Mouse (Mus musculus): ENCODE results near the gene Sorbs2. TPM values are rescaled to one million over a fixed set of nuclear protein-coding genes. Genes with fewer than 3 reads are reported as not detected.

Gene Sorbs2
- polyA plus RNA-seq, 1 experiment from 2014 or later = 24.8 TPM

GRCm38 (mm10) chr8:45766138-45766537, 258.6 kb downstream of the Sorbs2 start:
- Histone ChIP-seq H3K4me1 (peaks cover 4% of the 10 kb centered on the region; the same call in 1 of the 2 replicates), H3K9me3 (no peaks in the 10 kb centered on the region), H3K4me2 (no peak overlapping the region), H3K36me3 (no peaks in the 10 kb centered on the region), H3K9ac (no peak overlapping the region), H3K4me3 (no peak overlapping the region), H3K27ac (no peak overlapping the region), H3K27me3 (no peaks in the 10 kb centered on the region)
- 77% methylated on average over 11 of the region's 11 CpGs for WGBS
- no peak for ATAC-seq (ENCODE audit: borderline replicate concordance, extremely low read depth, low FRiP score, low TSS enrichment)

GRCm38 (mm10) chr8:45774841-45775240, 267.3 kb downstream of the Sorbs2 start:
- Histone ChIP-seq H3K4me2 (no peak overlapping the region), H3K4me3 (no peak overlapping the region), H3K36me3 (no peaks in the 10 kb centered on the region), H3K27ac (no peak overlapping the region), H3K9me3 (no peaks in the 10 kb centered on the region), H3K27me3 (no peaks in the 10 kb centered on the region), H3K9ac (no peak overlapping the region), H3K4me1 (no peaks in the 10 kb centered on the region)
- WGBS = 88% methylated on average over 5 of the region's 5 CpGs
- no peak for ATAC-seq (ENCODE audit: borderline replicate concordance, extremely low read depth, low FRiP score, low TSS enrichment)

- no peak overlapping the region for H3K9ac ChIP-seq
- ATAC-seq (ENCODE audit: borderline replicate concordance, extremely low read depth, low FRiP score, low TSS enrichment) = no peak
- H3K4me1 ChIP-seq = no peaks in the 10 kb centered on the region
- no peak overlapping the region for H3K27ac ChIP-seq
- H3K9me3 ChIP-seq = no peaks in the 10 kb centered on the region
- H3K27me3 ChIP-seq = no peaks in the 10 kb centered on the region
- H3K4me3 ChIP-seq = no peak overlapping the region
- WGBS = 90% methylated on average over 7 of the region's 7 CpGs
- no peak overlapping the region for H3K4me2 ChIP-seq
- no peaks in the 10 kb centered on the region for H3K36me3 ChIP-seq
These were observed 267.9 kb downstream of the Sorbs2 start for GRCm38 (mm10) chr8:45775481-45775880.

- no peaks in the 10 kb centered on the region for H3K4me1 ChIP-seq
- ATAC-seq (ENCODE audit: borderline replicate concordance, extremely low read depth, low FRiP score, low TSS enrichment) = no peak
- no peaks in the 10 kb centered on the region for H3K36me3 ChIP-seq
- no peaks in the 10 kb centered on the region for H3K9me3 ChIP-seq
- no peak overlapping the region for H3K4me2 ChIP-seq
- H3K27ac ChIP-seq = no peak overlapping the region
- WGBS = 80% methylated on average over 9 of the region's 9 CpGs
- no peak overlapping the region for H3K9ac ChIP-seq
- H3K27me3 ChIP-seq = no peaks in the 10 kb centered on the region
- no peak overlapping the region for H3K4me3 ChIP-seq
These were observed 268.8 kb downstream of the Sorbs2 start for GRCm38 (mm10) chr8:45776366-45776765.

- Histone ChIP-seq H3K27me3 (no peaks in the 10 kb centered on the region), H3K36me3 (no peaks in the 10 kb centered on the region), H3K9ac (no peak overlapping the region), H3K9me3 (no peaks in the 10 kb centered on the region), H3K4me3 (no peak overlapping the region), H3K4me1 (no peaks in the 10 kb centered on the region), H3K27ac (no peak overlapping the region), H3K4me2 (no peak overlapping the region)
- no peak for ATAC-seq (ENCODE audit: borderline replicate concordance, extremely low read depth, low FRiP score, low TSS enrichment)
- WGBS = 94% methylated on average over 7 of the region's 7 CpGs
These were observed 269.4 kb downstream of the Sorbs2 start for GRCm38 (mm10) chr8:45776977-45777376.

- Histone ChIP-seq H3K4me3 (no peak overlapping the region), H3K27ac (no peak overlapping the region), H3K27me3 (no peaks in the 10 kb centered on the region), H3K4me1 (no peaks in the 10 kb centered on the region), H3K9me3 (no peaks in the 10 kb centered on the region), H3K36me3 (no peaks in the 10 kb centered on the region), H3K9ac (no peak overlapping the region), H3K4me2 (no peak overlapping the region)
- ATAC-seq (ENCODE audit: borderline replicate concordance, extremely low read depth, low FRiP score, low TSS enrichment) = no peak
- 39% methylated on average over 4 of the region's 4 CpGs for WGBS
These were observed 273.0 kb downstream of the Sorbs2 start for GRCm38 (mm10) chr8:45780585-45780984.

- no peaks in the 10 kb centered on the region for H3K36me3 ChIP-seq
- no peak overlapping the region for H3K4me2 ChIP-seq
- H3K4me3 ChIP-seq = no peak overlapping the region
- H3K4me1 ChIP-seq = no peaks in the 10 kb centered on the region
- 84% methylated on average over 3 of the region's 3 CpGs for WGBS
- H3K27ac ChIP-seq = no peak overlapping the region
- no peaks in the 10 kb centered on the region for H3K27me3 ChIP-seq
- ATAC-seq (ENCODE audit: borderline replicate concordance, extremely low read depth, low FRiP score, low TSS enrichment) = no peak
- no peaks in the 10 kb centered on the region for H3K9me3 ChIP-seq
- no peak overlapping the region for H3K9ac ChIP-seq
These were observed 281.0 kb downstream of the Sorbs2 start for GRCm38 (mm10) chr8:45788610-45789009.

- Histone ChIP-seq H3K9me3 (no peaks in the 10 kb centered on the region), H3K9ac (no peak overlapping the region), H3K27me3 (no peaks in the 10 kb centered on the region), H3K27ac (no peak overlapping the region), H3K36me3 (no peaks in the 10 kb centered on the region), H3K4me2 (no peak overlapping the region), H3K4me1 (no peaks in the 10 kb centered on the region), H3K4me3 (no peak overlapping the region)
- no peak for ATAC-seq (ENCODE audit: borderline replicate concordance, extremely low read depth, low FRiP score, low TSS enrichment)
- WGBS = 85% methylated on average over 14 of the region's 14 CpGs
These were observed 287.3 kb downstream of the Sorbs2 start for GRCm38 (mm10) chr8:45794847-45795246.

GRCm38 (mm10) chr8:45796331-45796740, 288.7 kb downstream of the Sorbs2 start:
- Histone ChIP-seq H3K9ac (no peak overlapping the region), H3K4me2 (peak overlapping the region; percentile 45), H3K27me3 (no peaks in the 10 kb centered on the region), H3K36me3 (no peaks in the 10 kb centered on the region), H3K4me3 (no peak overlapping the region), H3K9me3 (no peaks in the 10 kb centered on the region), H3K27ac (no peak overlapping the region), H3K4me1 (no peaks in the 10 kb centered on the region)
- peak; percentile 35; the same call in 1 of the 2 replicates for ATAC-seq (ENCODE audit: borderline replicate concordance, extremely low read depth, low FRiP score, low TSS enrichment)
- 50% methylated on average over 11 of the region's 11 CpGs for WGBS

- Histone ChIP-seq H3K4me2 (no peak overlapping the region), H3K27me3 (no peaks in the 10 kb centered on the region), H3K9me3 (no peaks in the 10 kb centered on the region), H3K4me1 (no peaks in the 10 kb centered on the region), H3K4me3 (no peak overlapping the region), H3K9ac (no peak overlapping the region), H3K27ac (no peak overlapping the region), H3K36me3 (no peaks in the 10 kb centered on the region)
- WGBS = 79% methylated on average over 4 of the region's 4 CpGs
- no peak for ATAC-seq (ENCODE audit: borderline replicate concordance, extremely low read depth, low FRiP score, low TSS enrichment)
These were observed 291.9 kb downstream of the Sorbs2 start for GRCm38 (mm10) chr8:45799517-45799916.

GRCm38 (mm10) chr8:45808597-45808996, 301.0 kb downstream of the Sorbs2 start:
- Histone ChIP-seq H3K4me1 (no peaks in the 10 kb centered on the region), H3K9me3 (no peaks in the 10 kb centered on the region), H3K27me3 (no peaks in the 10 kb centered on the region), H3K9ac (no peak overlapping the region), H3K4me3 (no peak overlapping the region), H3K4me2 (no peak overlapping the region), H3K27ac (no peak overlapping the region), H3K36me3 (no peaks in the 10 kb centered on the region)
- no peak for ATAC-seq (ENCODE audit: borderline replicate concordance, extremely low read depth, low FRiP score, low TSS enrichment)
- WGBS = 90% methylated on average over 6 of the region's 6 CpGs

- no peak overlapping the region for H3K4me3 ChIP-seq
- 22% methylated on average over 7 of the region's 7 CpGs for WGBS
These were observed 309.3 kb downstream of the Sorbs2 start for GRCm38 (mm10) chr8:45816765-45817426.

GRCm38 (mm10) chr8:45821650-45822049, 314.1 kb downstream of the Sorbs2 start:
- 50% methylated on average over 5 of the region's 5 CpGs for WGBS
- H3K4me3 ChIP-seq = no peak overlapping the region
- H3K9me3 ChIP-seq = no peaks in the 10 kb centered on the region
- no peaks in the 10 kb centered on the region for H3K36me3 ChIP-seq
- ATAC-seq (ENCODE audit: borderline replicate concordance, extremely low read depth, low FRiP score, low TSS enrichment) = no peak
- no peaks in the 10 kb centered on the region for H3K27me3 ChIP-seq
- H3K27ac ChIP-seq = no peak overlapping the region
- H3K4me2 ChIP-seq = no peak overlapping the region
- no peak overlapping the region for H3K9ac ChIP-seq
- 0 out of 2 replicates have a peak, but pooled peaks cover 7% of the 10 kb centered on the region for H3K4me1 ChIP-seq

More at GRCm38 (mm10) chr8:45816765-45817426, 309.3 kb downstream of the Sorbs2 start:
- Histone ChIP-seq H3K27ac (no peak overlapping the region), H3K36me3 (no peaks in the 10 kb centered on the region), H3K4me1 (0 out of 2 replicates have a peak, but pooled peaks cover 3% of the 10 kb centered on the region), H3K27me3 (no peaks in the 10 kb centered on the region), H3K9me3 (no peaks in the 10 kb centered on the region), H3K4me2 (no peak overlapping the region), H3K9ac (no peak overlapping the region)
- ATAC-seq (ENCODE audit: borderline replicate concordance, extremely low read depth, low FRiP score, low TSS enrichment) = no peak
